Mouse (Mus musculus): ENCODE results near the gene Gm29866. TPM values are rescaled to one million over a fixed set of nuclear protein-coding genes. Genes with fewer than 3 reads are reported as not detected.

Gene Gm29866
- polyA plus RNA-seq (2012; ENCODE audit: low replicate concordance), result not detected in 2 replicates

DNA sequence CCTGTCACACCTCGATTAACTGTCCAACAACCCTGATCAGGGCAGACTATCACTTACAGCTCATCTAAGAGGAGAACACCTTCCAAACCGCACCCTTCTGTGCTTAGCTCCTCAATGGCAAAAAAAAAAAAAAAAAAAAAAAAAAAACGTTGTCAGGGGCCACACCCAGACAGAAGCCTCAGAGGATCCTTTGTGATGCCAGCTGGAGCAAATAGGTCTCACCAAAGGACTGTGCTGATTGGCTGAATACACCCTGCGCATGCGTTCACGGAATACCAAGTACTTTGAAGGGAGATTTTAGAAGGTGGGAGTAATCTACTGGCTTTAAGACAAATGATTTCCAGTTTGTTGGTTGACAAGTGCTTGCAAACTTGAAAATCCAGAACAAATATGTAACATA lies at the start of gene Gm29866:
Gene Gm29866, minus strand, starts transcription at position 101 of the 400 bp plus-strand sequence.

Other genes with a start within 250 kb of the Gm29866 start
- gene Gm20909, start 170.9 kb upstream of the Gm29866 start, polyA plus RNA-seq (2012; ENCODE audit: low replicate concordance), result not detected in 2 replicates
- gene Gm20865, start 247.9 kb upstream of the Gm29866 start, polyA plus RNA-seq (2012; ENCODE audit: low replicate concordance), result not detected in 2 replicates

Data from hematopoietic multipotent progenitor cell, adult 10-12 weeks (in vitro differentiated cells).